8 mouse cellular contexts compared by ENCODE assay signal in the genomic region with DNA sequence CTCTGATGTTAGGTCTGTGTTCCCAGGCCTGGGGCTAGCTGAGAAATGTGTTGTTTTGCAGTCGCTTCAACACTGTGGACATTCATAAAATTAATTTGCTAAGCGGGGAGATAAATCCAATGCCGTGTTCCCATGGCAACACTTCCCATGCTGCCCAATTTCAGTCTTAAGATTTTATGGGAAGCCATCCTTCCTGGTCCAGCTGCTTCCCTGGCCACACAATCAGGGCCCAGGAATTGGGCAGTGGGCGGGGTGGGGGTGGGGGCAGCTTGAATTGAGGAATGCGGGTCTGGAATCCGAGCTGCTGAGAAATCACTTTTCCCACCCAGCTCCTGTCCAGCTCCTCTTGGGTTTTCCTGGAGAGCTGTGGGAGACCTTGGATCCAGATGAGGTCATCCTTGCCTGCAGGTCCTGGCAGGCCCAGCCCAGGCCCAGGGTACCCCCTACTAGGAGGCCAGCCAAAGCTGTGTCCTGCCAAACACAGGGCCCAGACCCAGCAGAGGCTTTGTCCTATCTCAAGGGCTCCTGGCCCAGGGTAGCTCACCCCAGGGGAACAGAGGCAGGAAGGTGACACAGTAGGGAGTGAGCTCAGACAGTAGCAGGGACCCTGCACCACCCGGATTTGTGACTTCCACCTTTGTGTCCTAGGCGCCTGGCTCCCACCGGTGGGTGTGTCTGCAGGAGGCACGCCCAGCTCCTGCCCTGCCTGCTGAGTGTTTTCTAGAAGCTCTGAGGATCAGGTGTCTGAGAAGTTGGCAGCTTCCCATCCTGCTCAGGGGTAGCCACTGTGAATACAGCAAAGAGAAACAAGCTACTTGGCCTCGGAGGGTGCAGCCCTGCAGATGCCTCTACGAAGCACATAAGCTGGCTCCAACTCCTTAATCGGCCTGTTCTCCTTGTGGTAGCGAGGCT. TPM values are rescaled to one million over a fixed set of nuclear protein-coding genes. Genes with fewer than 3 reads are reported as not detected.
DNase-seq lines count a peak whose midpoint lies in the region; ATAC-seq lines count a peak whose summit lies in the region.

No protein-coding gene starts in this region.

- WGBS in embryonic facial prominence, embryonic 14.5 days = 32% methylated on average over 14 of the region's 14 CpGs
- 40% methylated on average over 14 of the region's 14 CpGs for WGBS in neural tube, embryonic 13.5 days

- peak; percentile 91 for ATAC-seq in embryonic facial prominence, embryonic 14.5 days (ENCODE audit: low read depth)
- peak; percentile 40; the same call in 1 of the 2 replicates for ATAC-seq in neural tube, embryonic 13.5 days (ENCODE audit: low read depth)

- no peak overlapping the region; the same call in 1 of the 2 replicates for H3K9ac ChIP-seq in embryonic facial prominence, embryonic 14.5 days (ENCODE audit: low read depth, low read length)
- peak overlapping the region; percentile 41; the same call in 1 of the 2 replicates for H3K9ac ChIP-seq in neural tube, embryonic 13.5 days

- 0 out of 2 replicates have a peak, but pooled peaks cover 4% of the 10 kb centered on the region for H3K36me3 ChIP-seq in embryonic facial prominence, embryonic 14.5 days (ENCODE audit: control insufficient read depth, insufficient read depth, low read length)
- H3K36me3 ChIP-seq in neural tube, embryonic 13.5 days = peaks cover 18% of the 10 kb centered on the region; the same call in 1 of the 2 replicates

- H3K27me3 ChIP-seq in embryonic facial prominence, embryonic 14.5 days (replicated peaks; ENCODE audit: control insufficient read depth, insufficient read depth, low read length) = no peaks in the 10 kb centered on the region
- no peaks in the 10 kb centered on the region for H3K27me3 ChIP-seq in neural tube, embryonic 13.5 days

- peaks cover 19% of the 10 kb centered on the region for H3K4me1 ChIP-seq in embryonic facial prominence, embryonic 14.5 days (ENCODE audit: control insufficient read depth, insufficient read depth, low read length)
- H3K4me1 ChIP-seq in neural tube, embryonic 13.5 days (replicated peaks) = peaks cover 28% of the 10 kb centered on the region

- DNase-seq in testis, postnatal 14 days (ENCODE audit: low spot score) = peak; percentile 21
- no peak for DNase-seq in testis, postnatal 10 days (ENCODE audit: low spot score)
- DNase-seq in embryonic facial prominence, embryonic 14.5 days (ENCODE audit: low spot score) = peak; percentile 94
- DNase-seq in heart, postnatal 14 days = peak; percentile 13 to 23
- peak; percentile 43 to 63 for DNase-seq in kidney, postnatal 4 days
- no peak for DNase-seq in right cerebral cortex, adult 18-20 months
- DNase-seq in urinary bladder, postnatal 36 days (ENCODE audit: low spot score in 2 of 2) = no peak

- no peaks in the 10 kb centered on the region for H3K9me3 ChIP-seq in embryonic facial prominence, embryonic 14.5 days (ENCODE audit: control insufficient read depth, low read length)
- no peaks in the 10 kb centered on the region for H3K9me3 ChIP-seq in neural tube, embryonic 13.5 days

- no peak overlapping the region for H3K4me3 ChIP-seq in embryonic facial prominence, embryonic 14.5 days (ENCODE audit: low read depth, low read length)
- no peak overlapping the region for H3K4me3 ChIP-seq in neural tube, embryonic 13.5 days

- intact Hi-C loops in heart, postnatal 14 days (cut with DNase I) = no loop called here

- no peak overlapping the region for H3K4me2 ChIP-seq in embryonic facial prominence, embryonic 14.5 days (ENCODE audit: low read depth, low read length)
- no peak overlapping the region for H3K4me2 ChIP-seq in neural tube, embryonic 13.5 days

- H3K27ac ChIP-seq in embryonic facial prominence, embryonic 14.5 days (replicated peaks; ENCODE audit: low read depth, low read length) = peak overlapping the region; percentile 79
- H3K27ac ChIP-seq in neural tube, embryonic 13.5 days (replicated peaks) = peak overlapping the region; percentile 84

RNA-seq across cellular contexts. Expression of a gene that starts 36.5 kb away (rescaled TPM):
- 65.7 and 73.2 TPM in 2 replicates for polyA plus RNA-seq in embryonic facial prominence, embryonic 14.5 days (2014; fragmentation: Nextera tagmentation; extraction: Ambion mirVana)
- 10 to 100 TPM; 25.6 to 27.9 TPM for total RNA-seq in heart, postnatal 14 days (2021)
- polyA plus RNA-seq in neural tube, embryonic 13.5 days (2015; fragmentation: Nextera tagmentation; extraction: Ambion mirVana) = 17.6 and 19.5 TPM in 2 replicates

Comparison
In these comparisons a context has a peak if more than half of its experiments do, and no peak if none do; other contexts are left out.
1. DNase-seq: peak in testis, postnatal 14 days (single experiment), embryonic facial prominence, embryonic 14.5 days (single experiment), heart, postnatal 14 days (2 of 2) and kidney, postnatal 4 days (2 of 2); none in testis, postnatal 10 days (single experiment), right cerebral cortex, adult 18-20 months (single experiment) and urinary bladder, postnatal 36 days (0 of 2).